27 mouse cellular contexts compared by ENCODE assay signal in genomic region chr10:8853326-8853725, GRCm38 (mm10). TPM values are rescaled to one million over a fixed set of nuclear protein-coding genes. Genes with fewer than 3 reads are reported as not detected.
DNase-seq lines count a peak whose midpoint lies in the region; ATAC-seq and TF ChIP-seq lines count a peak whose summit lies in the region.
"Had no signal": no experiment of that assay in that cellular context is flagged by ENCODE, and none has a peak within 500 bp of the region (broad histone marks: within the 10 kb centered on the region; RNA-seq: fewer than 3 reads in every experiment).

No protein-coding gene starts in this region.

- ATAC-seq in kidney, postnatal 0 days (replicated peaks; ENCODE audit: low FRiP score, low read depth) = no peak
- ATAC-seq: forebrain, embryonic 13.5 days; lung, postnatal 0 days; Patski had no signal

- no peak overlapping the region for H3K9ac ChIP-seq in kidney, postnatal 0 days (ENCODE audit: low read depth, low read length)
- H3K9ac ChIP-seq in heart, adult 2 months (ENCODE audit: low read depth, low read length) = no peak overlapping the region
- H3K9ac ChIP-seq: embryonic facial prominence, embryonic 13.5 days; forebrain, embryonic 13.5 days had no signal

- intact Hi-C loops in heart, adult 2 months (cut with DNase I) = no loop called here

- no peak overlapping the region for H3K27ac ChIP-seq in kidney, postnatal 0 days
- no peak overlapping the region for H3K27ac ChIP-seq in kidney, adult 2 months (ENCODE audit: insufficient read depth, low read depth, low read length)
- H3K27ac ChIP-seq in heart, adult 2 months = no peak overlapping the region
- H3K27ac ChIP-seq: embryonic facial prominence, embryonic 13.5 days; forebrain, embryonic 13.5 days; gastrocnemius, adult 2 months; hindbrain, embryonic 10.5 days; layer of hippocampus, adult 2 months had no signal

- no peaks in the 10 kb centered on the region for H3K36me3 ChIP-seq in kidney, postnatal 0 days (ENCODE audit: insufficient read depth, low read length)
- H3K36me3 ChIP-seq in kidney, adult 2 months (ENCODE audit: control insufficient read depth, insufficient read depth, low read length) = no peaks in the 10 kb centered on the region
- 0 out of 2 replicates have a peak, but pooled peaks cover 2% of the 10 kb centered on the region for H3K36me3 ChIP-seq in heart, adult 2 months (ENCODE audit: control insufficient read depth, insufficient read depth, low read length)
- H3K36me3 ChIP-seq: G1E had no signal

- H3K27me3 ChIP-seq in kidney, postnatal 0 days (ENCODE audit: insufficient read depth, low read length) = no peaks in the 10 kb centered on the region
- H3K27me3 ChIP-seq in kidney, adult 2 months (replicated peaks; ENCODE audit: control insufficient read depth, insufficient read depth, low read length) = no peaks in the 10 kb centered on the region
- H3K27me3 ChIP-seq in heart, adult 2 months (ENCODE audit: control insufficient read depth, insufficient read depth, low read length) = no peaks in the 10 kb centered on the region
- H3K27me3 ChIP-seq: CH12.LX; embryonic facial prominence, embryonic 13.5 days; forebrain, embryonic 13.5 days; Patski had no signal

- H3K9me3 ChIP-seq in kidney, postnatal 0 days (replicated peaks; ENCODE audit: low read length) = no peaks in the 10 kb centered on the region
- H3K9me3 ChIP-seq: embryonic facial prominence, embryonic 13.5 days; forebrain, embryonic 13.5 days; hindbrain, embryonic 10.5 days had no signal

- no peak overlapping the region for H3K4me3 ChIP-seq in kidney, postnatal 0 days (replicated peaks; ENCODE audit: low read depth, low read length)
- no peak overlapping the region for H3K4me3 ChIP-seq in kidney, adult 2 months (ENCODE audit: insufficient read depth, low read depth, low read length)
- H3K4me3 ChIP-seq in heart, adult 2 months = no peak overlapping the region
- H3K4me3 ChIP-seq: embryonic facial prominence, embryonic 13.5 days; forebrain, embryonic 13.5 days; gastrocnemius, adult 2 months; hindbrain, embryonic 10.5 days; layer of hippocampus, adult 2 months had no signal

- TF ChIP-seq CTCF in kidney, postnatal 0 days (IDR thresholded peaks at IDR 0.05; ENCODE audit: low read depth) = no peak
- TF ChIP-seq CTCF in kidney, adult 2 months (conservative IDR thresholded peaks at IDR 0.05; ENCODE audit: insufficient read depth, insufficient read length, low read depth, low read length) = no peak
- TF ChIP-seq CTCF in heart, adult 2 months (IDR thresholded peaks at IDR 0.05) = no peak

- H3K79me2 ChIP-seq in heart, adult 2 months (replicated peaks; ENCODE audit: control insufficient read depth, insufficient read depth, low read length) = peaks cover 3% of the 10 kb centered on the region

- peak; percentile 40 for DNase-seq in kidney, postnatal 0 days (ENCODE audit: low spot score)
- DNase-seq in kidney, adult 2 months = no peak
- peak; percentile 55 for DNase-seq in embryo, embryonic 11.5 days (ENCODE audit: low read depth, low spot score)
- DNase-seq in hindlimb bud, embryonic 11.5 days (ENCODE audit: extremely low spot score, low read depth, low spot score) = peak; percentile 71
- DNase-seq in mesoderm, embryonic 11.5 days (ENCODE audit: low read depth, low spot score) = peak; percentile 70
- DNase-seq in layer of hippocampus, postnatal 14 days (ENCODE audit: low spot score in 2 of 2) = no peak
- DNase-seq in adrenal gland, adult 8-10 months = no peak
- DNase-seq in heart, adult 2 months = no peak
- DNase-seq: cerebellum, adult 11-12 months; cerebellum, postnatal 14 days; gastrocnemius, adult 2 months; kidney, adult 18-20 months; kidney, postnatal 25 days; layer of hippocampus, postnatal 36 days; right cerebral cortex, postnatal 4 days; thymus, adult 2 months; thymus, postnatal 4 days had no signal

- no peak for TF ChIP-seq EP300 in heart, adult 2 months (IDR thresholded peaks at IDR 0.05; ENCODE audit: insufficient read depth, low read depth, low read length)

- TF ChIP-seq POLR2A in kidney, adult 2 months (IDR thresholded peaks at IDR 0.05; ENCODE audit: low read depth, low read length) = no peak
- TF ChIP-seq POLR2A in heart, adult 2 months (IDR thresholded peaks at IDR 0.05; ENCODE audit: insufficient read depth, low read depth, low read length) = no peak

- WGBS in kidney, postnatal 0 days = 36% methylated on average over 7 of the region's 7 CpGs
- WGBS in kidney, adult 2 months = 75% methylated on average over 7 of the region's 7 CpGs
- WGBS in heart, adult 2 months = 91% methylated on average over 7 of the region's 7 CpGs

- H3K4me1 ChIP-seq in kidney, postnatal 0 days (replicated peaks; ENCODE audit: insufficient read depth, low read length) = 0 out of 2 replicates have a peak, but pooled peaks cover 2% of the 10 kb centered on the region
- peaks cover 8% of the 10 kb centered on the region for H3K4me1 ChIP-seq in kidney, adult 2 months (ENCODE audit: control insufficient read depth, insufficient read depth, low read length)
- H3K4me1 ChIP-seq in heart, adult 2 months (ENCODE audit: control insufficient read depth, insufficient read depth, low read length) = peaks cover 7% of the 10 kb centered on the region
- H3K4me1 ChIP-seq: forebrain, embryonic 13.5 days had no signal

- H3K4me2 ChIP-seq in kidney, postnatal 0 days (ENCODE audit: low read length) = no peak overlapping the region
- H3K4me2 ChIP-seq: embryonic facial prominence, embryonic 13.5 days; forebrain, embryonic 13.5 days; heart, embryonic 11.5 days; midbrain, embryonic 11.5 days had no signal

RNA-seq across cellular contexts. Expression of gene Sash1, which starts 32.5 kb away (rescaled TPM):
- polyA plus RNA-seq in kidney, postnatal 0 days (2015; fragmentation: Nextera tagmentation; extraction: Ambion mirVana) = 5.5 and 5.9 TPM in 2 replicates
- polyA plus RNA-seq in kidney, adult 2 months (2012; rRNA removed) = 13.5 and 14.5 TPM in 2 replicates
- 10 to 100 TPM; 88.3 to 90.1 TPM for total RNA-seq in layer of hippocampus, postnatal 14 days (2021)
- 10 to 100 TPM; 24.4 to 37.2 (median 27.9) TPM for total RNA-seq in adrenal gland, adult 8-10 months (2022)
- total RNA-seq in heart, adult 2 months (2021) = 10 to 100 TPM; 22.1 to 32.8 TPM
- 10.0 and 15.9 TPM in 2 replicates for polyA plus RNA-seq in heart, adult 2 months (2012; rRNA removed)
- polyA plus RNA-seq: G1E had no signal

Comparison
In these comparisons a context has a peak if more than half of its experiments do, and no peak if none do; other contexts are left out.
1. DNase-seq: peak in kidney, postnatal 0 days (single experiment), embryo, embryonic 11.5 days (single experiment), hindlimb bud, embryonic 11.5 days (single experiment) and mesoderm, embryonic 11.5 days (single experiment); none in kidney, adult 2 months (single experiment), layer of hippocampus, postnatal 14 days (0 of 2), adrenal gland, adult 8-10 months (single experiment) and heart, adult 2 months (0 of 2).